Mouse (Mus musculus) cerebellum, adult (tissue): ENCODE data around the gene Stat4.
"Not testable (repeated sequence)": the region's sequence is repeated elsewhere in the genome, so short reads cannot be mapped to it uniquely, and the experiment has no call there.

Experiments used
- ATAC-seq: cut with Nextera tagmentation; 2 replicates; pipeline ENCODE4 v1.9.2; 2017; ENCODE audit warnings: mild to moderate bottlenecking, moderate library complexity, mixed read lengths; ENCODE audit not compliant: insufficient number of reproducible peaks, low FRiP score, low TSS enrichment

Stat4 gene

DNA sequence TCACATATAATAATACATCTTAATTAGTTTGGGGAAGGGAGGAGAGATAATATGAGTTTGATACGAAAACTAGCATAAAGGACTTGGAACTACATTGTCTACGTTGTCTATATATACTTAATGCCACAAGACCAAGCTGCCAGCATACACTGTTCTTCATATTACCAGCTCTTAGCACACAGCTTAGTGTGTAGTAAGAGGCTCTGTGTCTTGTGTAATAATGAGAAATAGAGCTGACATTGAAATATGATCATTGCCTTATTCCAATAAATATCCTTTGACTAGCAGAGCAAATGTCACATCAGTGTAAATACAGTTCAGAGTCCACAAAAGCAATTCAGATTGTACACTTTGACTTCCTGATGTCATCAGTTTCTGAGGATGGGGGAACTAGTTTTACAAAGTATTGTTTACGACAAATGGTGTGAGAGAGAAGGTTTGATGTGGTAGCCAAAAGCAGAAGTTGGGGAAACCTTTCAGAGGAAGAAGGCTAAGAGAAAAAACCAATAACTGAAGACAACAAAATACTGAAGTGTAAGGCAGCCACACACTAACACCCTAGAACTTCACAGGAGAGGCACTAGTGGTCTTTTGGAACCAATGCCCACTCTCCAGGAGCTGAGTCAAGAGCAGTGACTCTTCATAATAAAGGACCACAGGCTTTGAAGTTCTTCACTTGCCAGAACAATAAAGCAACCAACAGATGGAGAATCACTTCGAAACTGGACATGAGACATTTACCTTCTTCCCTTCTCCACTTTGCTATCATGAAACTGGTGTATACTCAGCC is 35.2 kb downstream of the Stat4 start:
- no peak for ATAC-seq

DNA sequence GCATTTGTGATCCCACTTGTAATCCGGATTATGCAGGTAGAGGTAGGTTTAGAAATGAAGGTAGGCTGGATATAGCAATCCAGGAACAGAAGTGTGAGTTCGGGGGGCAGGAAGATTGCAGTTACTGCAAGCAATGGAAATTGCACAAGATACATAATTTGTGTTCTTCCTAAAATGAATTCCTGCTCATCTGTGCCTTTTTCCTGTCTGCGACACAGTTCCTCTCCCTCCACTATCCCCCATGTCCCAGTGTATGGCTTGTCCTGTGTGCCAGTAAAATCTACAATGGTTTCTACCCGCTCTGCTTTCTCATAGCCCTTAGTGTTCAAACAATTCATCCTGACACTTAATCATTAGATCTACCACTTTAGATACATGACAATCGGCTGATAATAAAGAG is 41.7 kb downstream of the Stat4 start:
- no peak for ATAC-seq

DNA sequence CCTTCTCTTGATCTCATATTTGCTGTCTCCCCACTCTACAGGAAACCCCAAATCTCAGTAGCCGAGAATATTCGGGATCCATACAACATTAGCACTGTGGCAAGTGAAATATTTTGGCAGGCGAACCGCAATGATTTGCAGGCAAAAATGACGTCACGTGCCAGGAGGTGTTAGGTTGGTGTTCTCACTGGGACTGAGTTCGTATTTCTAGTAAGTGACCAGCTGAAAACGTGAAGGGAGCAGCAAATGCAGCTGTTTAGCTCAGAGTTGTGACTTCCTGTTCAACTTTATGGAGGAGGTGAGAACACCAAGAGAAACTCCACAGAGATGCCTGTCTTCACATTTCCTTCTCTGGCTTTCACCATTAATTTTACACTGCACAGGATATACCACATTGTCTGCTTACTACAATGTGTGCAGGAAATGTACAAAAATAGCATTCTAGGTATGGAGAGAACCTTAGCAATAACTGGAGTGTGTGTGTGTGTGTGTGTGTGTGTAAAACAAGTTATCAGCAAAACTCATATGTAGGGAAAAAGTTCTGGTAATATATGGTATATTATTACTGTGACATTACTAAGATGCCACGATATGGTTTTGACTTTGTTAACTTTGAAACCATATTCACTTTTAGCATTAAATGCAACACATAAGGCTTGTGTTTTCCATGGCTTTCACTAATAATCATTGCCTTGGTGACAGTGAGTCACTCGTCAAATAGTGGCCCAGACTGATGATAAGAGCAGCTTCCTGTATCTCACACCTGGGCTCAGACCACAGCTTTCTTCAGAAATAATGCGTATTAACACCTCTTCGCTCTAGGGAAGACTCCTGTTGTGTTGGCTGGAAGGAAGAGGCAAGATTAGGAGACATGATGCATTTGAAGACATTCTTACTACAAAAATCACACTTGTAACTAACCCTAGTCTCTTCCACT is 48.1 kb downstream of the Stat4 start:
- no peak for ATAC-seq

GRCm38 (mm10) chr1:52039151-52039550 is 52.2 kb downstream of the Stat4 start:
- no peak for ATAC-seq

DNA sequence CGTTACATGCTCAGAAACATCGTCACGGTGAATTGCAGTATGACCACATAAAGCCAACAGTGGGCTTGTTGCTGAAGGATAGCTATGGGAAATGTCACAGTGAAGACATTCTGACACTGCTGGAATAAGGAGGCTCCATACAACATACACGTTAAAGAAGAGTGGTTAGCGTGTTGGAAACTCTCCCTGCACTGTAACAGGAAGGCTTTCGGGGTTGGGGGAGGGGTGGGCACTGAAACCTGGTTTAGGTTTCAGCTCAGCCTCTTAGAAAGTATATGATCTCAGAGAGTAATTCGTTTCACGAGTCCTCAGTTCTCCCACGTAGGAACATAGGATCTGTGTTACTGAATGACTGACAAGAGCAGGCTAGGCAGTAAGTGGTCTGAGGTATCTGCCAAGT is 52.7 kb downstream of the Stat4 start:
- ATAC-seq = no peak

DNA sequence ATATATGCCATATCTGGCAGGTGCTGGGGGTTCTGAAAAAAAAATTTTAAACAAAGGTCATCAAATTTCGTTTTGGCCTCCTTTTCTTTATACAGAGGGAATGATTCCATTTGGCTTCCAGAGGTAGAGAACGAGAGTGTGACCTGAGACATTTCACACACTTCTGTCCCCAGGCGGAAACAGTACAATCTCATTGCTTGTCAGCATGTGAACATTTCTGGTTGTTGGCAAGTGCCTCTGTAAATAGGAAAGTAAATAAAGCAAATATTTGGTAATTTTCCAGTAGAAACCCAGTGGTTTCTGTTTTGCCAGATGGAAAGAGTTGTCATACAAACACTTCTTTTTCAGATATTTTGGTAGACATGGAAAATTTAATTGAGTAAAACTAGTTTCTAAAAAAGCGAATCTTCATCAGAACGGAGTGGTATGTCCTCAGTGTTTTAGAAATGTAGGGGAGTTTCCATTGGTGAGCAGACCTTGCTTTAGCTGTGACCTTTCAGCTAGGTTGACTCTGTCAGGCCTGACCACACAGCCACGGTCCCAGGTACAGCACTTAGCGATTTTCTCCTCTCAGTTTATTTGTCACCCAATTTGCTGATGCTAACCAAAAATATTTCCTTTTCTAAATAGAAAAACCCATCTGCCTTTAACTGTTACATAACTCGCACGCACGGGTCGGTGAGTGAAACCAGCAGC is 53.6 kb downstream of the Stat4 start:
- ATAC-seq = no peak

DNA sequence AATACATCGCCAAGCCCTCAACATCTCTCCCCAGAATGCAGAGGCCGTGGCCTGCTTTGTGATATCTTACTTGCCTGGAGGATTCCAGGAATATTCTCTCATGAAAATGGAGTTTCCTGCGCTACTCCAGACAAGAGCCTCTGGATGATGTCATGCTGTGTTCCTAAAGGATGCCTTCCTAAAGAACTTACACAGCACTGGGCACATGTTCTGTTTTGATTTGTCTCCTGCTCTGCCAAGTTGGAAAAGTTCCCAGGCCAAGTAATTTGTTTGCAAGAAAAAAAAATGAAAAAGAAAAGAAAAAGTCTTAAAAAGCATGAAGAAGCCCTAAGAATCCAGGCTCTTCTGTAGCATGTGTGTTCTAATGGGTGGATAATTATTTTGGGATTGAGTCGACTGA is 56.2 kb downstream of the Stat4 start:
- ATAC-seq = no peak

DNA sequence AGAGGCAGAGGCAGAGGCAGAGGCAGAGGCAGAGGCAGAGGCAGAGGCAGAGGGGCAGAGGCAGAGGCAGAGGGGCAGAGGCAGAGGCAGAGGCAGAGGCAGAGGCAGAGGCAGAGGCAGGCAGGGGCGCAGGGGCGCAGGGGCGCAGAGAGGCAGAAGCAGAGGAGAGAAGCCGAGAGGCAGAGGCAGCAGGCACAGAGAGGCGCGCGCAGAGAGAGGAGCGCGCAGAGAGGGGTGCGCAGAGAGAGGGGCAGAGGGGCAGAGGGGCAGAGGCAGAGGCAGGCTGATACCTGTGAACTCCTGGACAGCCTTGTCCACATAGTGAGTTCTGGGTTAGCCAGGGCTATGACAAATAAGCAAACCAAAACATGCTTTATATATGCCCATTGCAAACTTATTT is 59.9 kb downstream of the Stat4 start:
- ATAC-seq = not testable (repeated sequence)

DNA sequence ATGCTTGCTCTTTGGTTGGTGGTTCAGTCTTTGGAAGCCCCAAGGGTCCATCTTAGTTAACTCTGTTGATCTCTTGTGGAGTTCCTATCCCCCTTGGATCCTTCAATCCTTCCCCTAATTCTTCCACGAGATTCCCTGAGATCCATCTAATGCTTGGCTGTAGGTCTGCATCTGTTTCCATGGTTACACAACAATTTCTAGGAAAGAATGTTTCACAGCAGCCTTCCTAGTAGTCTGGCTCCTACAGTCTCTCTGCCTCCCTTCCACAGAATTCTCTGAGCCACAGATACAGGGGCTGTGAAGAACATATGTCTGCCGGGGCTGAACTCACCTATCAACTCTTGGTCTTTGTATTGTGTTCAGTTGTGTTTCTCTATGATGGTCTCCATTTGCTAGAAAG is 61.8 kb downstream of the Stat4 start:
- ATAC-seq = no peak

DNA sequence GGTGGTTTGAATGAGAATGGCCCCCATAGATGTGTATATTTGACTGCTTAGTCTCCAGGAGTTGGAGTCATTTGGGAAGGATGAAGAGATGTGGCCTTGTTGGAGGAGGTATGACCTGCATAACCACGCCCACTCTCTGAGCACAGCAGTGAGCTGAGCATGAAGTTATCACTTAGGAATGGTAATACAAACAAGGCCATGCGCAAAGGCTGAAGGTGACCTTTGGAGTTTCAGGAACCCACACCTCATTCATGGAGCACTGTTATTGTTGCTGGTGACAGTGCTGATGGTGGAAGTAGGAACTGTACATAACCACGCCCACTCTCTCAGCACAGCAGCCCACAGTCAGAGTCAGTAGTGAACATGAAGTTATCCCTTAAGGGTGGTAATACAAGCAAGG is 62.9 kb downstream of the Stat4 start:
- ATAC-seq = no peak

- ATAC-seq = no peak
Measured at GRCm38 (mm10) chr1:52051542-52051941, 64.6 kb downstream of the Stat4 start.

DNA sequence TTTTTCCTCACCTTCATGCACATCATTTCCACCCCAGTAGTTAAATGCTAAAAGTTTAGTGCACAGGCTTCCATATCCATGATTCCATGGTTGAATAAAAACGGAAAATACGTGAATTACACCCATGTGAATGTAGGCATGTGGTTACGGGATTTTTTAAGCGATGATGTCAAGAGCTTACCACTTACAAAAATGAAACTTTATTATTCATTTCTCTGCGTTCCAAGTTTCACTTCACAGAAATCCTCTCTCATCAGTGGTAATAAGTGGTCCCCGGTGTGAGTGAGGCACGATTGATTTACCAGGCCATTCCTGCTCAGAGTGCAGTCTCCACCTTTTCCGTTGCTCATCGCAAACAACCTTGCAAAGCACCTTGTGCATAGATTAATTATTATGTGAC is 66.0 kb downstream of the Stat4 start:
- no peak for ATAC-seq

GRCm38 (mm10) chr1:52055947-52056346 is 69.0 kb downstream of the Stat4 start:
- no peak for ATAC-seq

GRCm38 (mm10) chr1:52057153-52057552 is 70.2 kb downstream of the Stat4 start:
- no peak for ATAC-seq

GRCm38 (mm10) chr1:52066276-52066675 is 79.3 kb downstream of the Stat4 start:
- ATAC-seq = no peak

DNA sequence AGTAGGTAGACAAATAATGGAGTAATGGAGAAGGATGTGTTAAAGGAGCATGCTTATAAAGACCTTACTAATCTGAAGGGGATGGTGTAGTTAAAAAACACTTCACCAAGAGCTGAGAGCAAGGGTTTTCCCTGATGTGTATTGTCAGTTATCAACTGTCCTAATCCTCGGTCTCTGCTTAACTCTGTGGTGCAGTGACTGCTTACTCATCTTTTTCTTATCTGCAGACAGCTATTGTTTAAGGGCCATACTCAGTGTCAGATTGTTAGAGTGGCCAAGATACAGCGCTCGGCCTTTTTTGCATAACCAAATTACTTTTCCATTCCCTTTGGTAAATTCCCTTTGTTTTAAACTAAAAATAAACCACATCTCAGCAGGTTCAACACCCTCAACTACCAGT is 79.7 kb downstream of the Stat4 start:
- ATAC-seq = no peak

DNA sequence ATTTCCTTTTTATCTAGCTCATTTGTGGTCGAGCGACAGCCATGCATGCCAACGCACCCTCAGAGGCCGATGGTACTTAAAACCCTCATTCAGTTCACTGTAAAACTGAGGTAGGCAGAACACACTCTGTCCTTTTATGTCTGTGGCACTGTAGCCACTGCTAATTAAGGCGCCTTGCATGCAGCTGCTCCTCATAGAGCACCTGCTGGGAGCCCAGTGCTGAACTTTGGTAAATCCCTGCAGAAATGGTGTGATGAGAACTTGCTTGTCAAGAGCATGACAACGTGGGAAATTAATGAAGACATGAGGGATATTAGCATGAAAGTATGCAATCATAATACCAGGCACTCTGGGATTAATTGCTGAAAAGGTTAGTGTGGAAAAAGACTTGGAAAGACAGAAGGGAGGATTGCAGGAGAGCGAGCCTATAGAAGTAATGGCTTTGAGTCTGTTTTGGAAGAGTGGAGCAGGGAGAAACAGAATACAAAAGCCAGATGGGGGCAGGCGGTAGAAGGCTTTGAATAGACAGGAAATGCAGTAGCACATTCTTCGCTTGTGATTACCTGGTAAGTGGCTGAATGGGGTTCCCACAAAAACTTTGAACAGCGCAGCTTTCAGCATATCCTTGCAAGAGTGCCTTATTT is 92.9 kb downstream of the Stat4 start:
- ATAC-seq = no peak

DNA sequence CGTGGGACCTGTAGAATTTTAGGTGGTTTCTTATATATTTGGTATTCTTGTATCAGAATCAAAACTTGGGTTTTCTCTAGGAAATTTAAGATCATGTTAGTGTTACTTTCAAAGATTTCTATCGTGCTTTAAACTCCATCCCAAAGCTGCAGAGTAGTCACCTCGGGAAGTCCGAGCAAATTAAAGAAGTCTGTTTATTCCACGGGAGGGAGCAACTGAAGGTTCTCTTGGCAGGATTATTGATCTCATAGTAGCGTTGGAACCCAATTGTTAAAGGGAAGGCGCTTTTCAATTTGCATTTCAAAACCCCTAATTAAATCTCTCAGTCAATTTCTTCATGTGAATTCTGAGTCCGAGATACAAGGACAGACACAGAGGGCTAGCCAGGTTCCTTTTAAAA is 93.4 kb downstream of the Stat4 start:
- ATAC-seq = no peak

- ATAC-seq = no peak
Measured at GRCm38 (mm10) chr1:52086236-52086635, 99.3 kb downstream of the Stat4 start.

GRCm38 (mm10) chr1:52087128-52087527 is 100.2 kb downstream of the Stat4 start:
- no peak for ATAC-seq
